Mouse (Mus musculus) ES-CJ7 (cell line): ENCODE measurements around the gene Arhgef5.

Source experiments
- DNase-seq: peaks from one replicate; pipeline ENCODE4 v3.0.0; 2011; ENCODE audit warnings: low read depth, low spot score

Gene Arhgef5

GRCm38 (mm10) chr6:43312961-43313656 lies 47.7 kb downstream of the Arhgef5 start:
- no peak for DNase-seq

- DNase-seq: no peak
Measured at GRCm38 (mm10) chr6:43333479-43333878, 68.1 kb downstream of the Arhgef5 start.

GRCm38 (mm10) chr6:43335619-43336234 lies 70.3 kb downstream of the Arhgef5 start:
- DNase-seq: no peak

- no peak for DNase-seq
Measured at GRCm38 (mm10) chr6:43337491-43337961, 72.1 kb downstream of the Arhgef5 start.

- no peak for DNase-seq
Measured at GRCm38 (mm10) chr6:43338804-43339203, 73.4 kb downstream of the Arhgef5 start.
